Mouse (Mus musculus): ENCODE results near the gene Setdb2. TPM values are rescaled to one million over a fixed set of nuclear protein-coding genes. Genes with fewer than 3 reads are reported as not detected.
A peak's percentile ranks its signal among the peaks of the same experiment; 100 is the strongest.
"Not testable (repeated sequence)": the region's sequence is repeated elsewhere in the genome, so short reads cannot be mapped to it uniquely, and the experiment has no call there.

Setdb2 gene
- total RNA-seq (2021): 1 to 10 TPM; 5.0 to 6.9 TPM

DNA sequence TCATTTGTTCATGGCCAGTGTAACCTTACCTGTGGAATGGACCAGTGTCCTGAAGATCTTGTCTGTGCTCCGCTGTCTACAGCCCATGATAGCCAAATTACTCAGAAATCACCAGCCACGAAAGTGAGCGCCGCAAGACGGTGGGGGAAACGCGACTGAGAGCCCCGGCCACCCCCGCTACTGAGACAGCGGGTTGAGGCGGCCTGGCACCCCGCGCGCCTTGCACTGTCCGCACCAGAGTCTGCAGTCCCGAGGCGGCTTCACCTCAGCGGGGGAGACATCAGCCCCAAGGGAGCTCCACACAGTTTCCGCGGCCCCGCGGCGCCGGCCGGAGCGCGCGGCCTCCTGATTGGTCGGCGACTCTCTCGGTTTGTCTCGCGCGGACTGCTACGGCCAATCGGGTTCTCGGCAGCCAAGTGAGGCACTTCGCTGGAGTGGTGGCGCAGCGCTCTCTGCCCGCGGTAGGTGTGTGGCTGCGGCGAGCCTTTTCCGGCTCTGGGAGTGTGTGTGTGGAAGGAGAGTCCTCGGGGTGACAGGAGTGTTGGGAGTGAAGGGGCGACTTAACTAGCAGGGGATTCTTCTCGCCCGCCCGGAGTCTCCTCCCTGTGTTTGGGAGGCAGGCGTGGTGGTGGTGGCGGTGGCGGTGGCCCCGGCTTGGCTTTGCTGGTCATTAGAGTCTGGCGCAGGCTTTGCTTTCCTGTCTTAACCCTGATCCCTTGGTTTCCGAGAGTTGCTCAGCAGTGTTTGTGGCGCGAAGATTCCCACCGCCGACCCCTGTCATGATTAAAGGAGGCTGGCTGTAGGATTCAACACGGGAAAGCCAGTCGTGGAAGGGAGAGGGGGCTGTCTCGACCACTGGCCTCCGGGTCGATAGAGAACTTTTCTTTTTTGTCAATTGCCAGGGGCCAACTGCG, at the start of gene Setdb2, which contains the start of gene Cab39l:
Setdb2 (minus strand) TSS at position 327 of the 914 bp plus-strand sequence.
Cab39l (plus strand) TSS at position 415 of the 914 bp plus-strand sequence.
- DNase-seq (ENCODE audit: low spot score in 2 of 2): peak; percentile 96 to 98
- intact Hi-C loops (cut with DNase I): no loop called here

DNA sequence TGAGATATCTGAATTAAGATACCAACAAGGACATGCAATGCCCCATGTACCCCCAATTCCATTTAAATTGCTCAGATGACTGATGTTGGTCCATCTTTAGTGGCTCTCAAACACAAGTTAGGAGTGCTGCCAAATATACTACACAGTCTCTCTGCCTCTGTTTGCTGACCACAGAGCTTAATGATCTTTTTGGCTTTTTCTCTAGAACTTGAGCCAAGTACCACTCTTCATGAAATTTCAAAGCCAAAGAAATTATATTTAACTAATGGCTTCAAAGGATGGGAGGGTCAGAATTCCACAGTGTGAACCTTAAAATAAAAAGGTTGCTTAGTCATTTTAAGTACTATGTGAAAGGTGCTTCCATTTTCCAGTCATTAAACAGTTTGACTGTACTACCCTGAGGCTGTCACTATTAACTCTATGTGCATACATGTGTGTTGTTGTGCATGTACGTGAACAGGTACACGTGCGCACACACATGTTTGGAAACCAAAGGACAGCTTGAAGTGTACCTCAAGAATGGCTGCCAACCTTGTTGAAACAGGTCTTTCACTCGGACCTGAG, 44.6 kb upstream of the Setdb2 start:
- intact Hi-C loops (cut with DNase I): no loop called here
- no peak for DNase-seq (ENCODE audit: low spot score in 2 of 2)

DNA sequence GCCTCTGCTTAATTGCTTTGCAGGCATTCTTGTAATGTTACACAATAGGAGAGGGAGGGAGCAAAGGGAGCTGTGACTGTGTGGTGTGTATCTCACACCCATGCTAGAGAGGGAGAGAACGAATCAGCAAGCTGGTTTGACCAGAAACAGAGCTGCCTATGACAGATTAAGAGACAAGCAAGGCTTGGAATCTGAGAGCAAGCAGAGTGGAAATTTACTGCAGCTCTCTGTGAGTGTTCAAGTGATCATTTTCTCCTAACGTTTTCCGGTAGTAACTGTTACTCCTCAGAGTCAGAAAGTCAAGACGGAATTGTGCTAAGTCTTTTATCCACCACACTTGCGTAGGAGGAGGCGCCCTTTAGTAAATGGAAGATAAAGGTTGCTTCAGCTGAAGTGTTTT, 38.0 kb upstream of the Setdb2 start:
- intact Hi-C loops (cut with DNase I): no loop called here
- peak; percentile 21 to 62 for DNase-seq (ENCODE audit: low spot score in 2 of 2)

DNA sequence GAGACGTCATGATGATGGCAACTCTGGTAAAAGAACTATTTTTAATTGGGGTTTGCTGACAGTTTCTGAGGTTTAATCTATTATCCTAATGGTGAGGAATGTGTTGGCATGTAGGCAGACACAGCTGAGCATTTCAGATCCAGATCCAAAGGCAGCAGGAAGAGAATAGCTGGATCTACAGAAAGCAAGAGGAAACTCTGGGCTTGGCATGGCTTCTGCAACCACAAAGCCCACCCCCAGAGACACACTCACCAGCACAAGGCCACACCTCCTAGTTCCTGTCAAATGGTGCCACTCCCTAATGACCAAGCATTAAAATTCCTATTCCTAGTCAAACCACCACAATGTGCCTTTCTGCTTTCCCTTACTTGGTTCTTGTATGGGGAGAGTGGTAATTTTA, 30.1 kb upstream of the Setdb2 start:
- DNase-seq (ENCODE audit: low spot score in 2 of 2): no peak
- intact Hi-C loops (cut with DNase I): no loop called here

DNA sequence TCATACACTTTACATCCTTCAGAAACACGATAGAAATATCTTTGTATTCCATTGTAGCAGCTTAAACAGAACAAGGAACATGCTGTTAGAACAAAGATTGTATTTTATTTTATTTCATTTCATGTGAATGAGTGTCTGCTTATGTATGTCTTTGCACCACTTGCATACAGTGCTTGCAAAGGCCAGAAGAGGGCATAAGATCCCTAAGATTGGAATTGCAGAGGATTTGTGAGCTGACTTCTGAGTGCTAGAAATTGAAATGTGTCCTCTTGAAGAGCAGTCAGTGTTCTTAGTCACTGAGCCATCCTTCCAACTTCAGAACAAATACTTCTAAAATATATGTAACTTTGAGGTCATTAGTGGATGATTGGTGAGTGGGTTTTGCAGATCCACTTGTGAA, 27.1 kb upstream of the Setdb2 start:
- peak in 1 of 2 experiments; percentile 28 for DNase-seq (ENCODE audit: low spot score in 2 of 2)
- intact Hi-C loops (cut with DNase I): loop anchor here (5.0 kb wide), 1 partner anchor 45 kb away; no protein-coding TSS in a partner anchor

DNA sequence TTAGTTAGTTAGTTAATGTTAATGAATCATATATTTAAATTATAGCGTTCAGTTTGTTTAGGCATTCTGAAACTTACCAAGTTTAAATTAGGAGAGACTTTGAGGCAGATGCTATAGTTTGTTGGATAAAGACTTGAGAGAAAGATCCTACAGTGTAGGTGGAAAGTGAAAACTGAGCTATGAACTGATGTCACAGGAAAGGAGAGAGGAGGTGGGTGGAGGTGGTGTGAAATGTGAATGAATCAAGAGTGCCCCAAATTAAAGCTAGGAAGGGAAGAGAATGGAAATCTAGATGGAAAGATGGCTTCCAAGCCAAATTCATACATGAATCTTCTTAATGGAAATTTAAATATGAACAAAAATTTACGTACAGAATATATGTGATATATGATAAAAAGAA, 25.8 kb upstream of the Setdb2 start:
- intact Hi-C loops (cut with DNase I): loop anchor here (5.0 kb wide), 1 partner anchor 46 kb away; no protein-coding TSS in a partner anchor
- peak in 1 of 2 experiments; percentile 77 for DNase-seq (ENCODE audit: low spot score in 2 of 2)

DNA sequence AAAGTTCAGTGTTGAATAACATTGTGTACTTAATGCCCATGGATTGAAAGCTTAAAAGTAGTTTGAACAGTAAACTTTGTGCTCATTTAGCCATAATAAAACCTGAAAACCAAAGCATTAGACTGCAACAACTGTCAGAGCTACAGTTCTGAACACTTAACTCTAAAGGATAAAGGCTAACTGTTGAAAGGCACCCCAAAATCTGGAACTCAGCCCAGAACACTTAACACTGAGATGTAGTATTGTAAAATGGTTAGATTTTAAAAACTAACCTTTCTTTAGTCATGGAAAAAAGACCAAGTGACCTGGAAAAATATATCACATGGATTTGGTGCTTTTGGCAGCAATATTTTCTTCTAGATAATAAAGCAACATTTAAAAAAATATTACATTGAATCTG, 7.3 kb upstream of the Setdb2 start:
- intact Hi-C loops (cut with DNase I): no loop called here
- DNase-seq (ENCODE audit: low spot score in 2 of 2): no peak

DNA sequence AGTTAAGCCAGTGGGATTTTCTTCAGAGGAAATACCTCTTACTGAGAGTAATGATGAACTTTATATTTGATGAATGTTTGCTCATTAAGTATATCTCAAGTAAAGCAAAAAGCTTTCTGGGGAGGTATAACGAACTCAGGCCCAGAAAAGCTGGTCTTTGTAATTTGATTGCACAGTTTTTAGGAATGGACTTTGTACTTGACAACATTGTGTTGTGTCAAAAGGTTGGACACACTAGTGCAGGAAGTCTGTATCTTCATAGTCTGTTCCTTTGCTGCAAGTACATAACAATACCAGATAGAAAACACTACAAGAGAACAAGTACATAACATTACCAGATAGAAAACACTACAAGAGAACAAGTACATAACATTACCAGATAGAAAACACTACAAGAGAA, 4.7 kb upstream of the Setdb2 start:
- DNase-seq (ENCODE audit: low spot score in 2 of 2): no peak

DNA sequence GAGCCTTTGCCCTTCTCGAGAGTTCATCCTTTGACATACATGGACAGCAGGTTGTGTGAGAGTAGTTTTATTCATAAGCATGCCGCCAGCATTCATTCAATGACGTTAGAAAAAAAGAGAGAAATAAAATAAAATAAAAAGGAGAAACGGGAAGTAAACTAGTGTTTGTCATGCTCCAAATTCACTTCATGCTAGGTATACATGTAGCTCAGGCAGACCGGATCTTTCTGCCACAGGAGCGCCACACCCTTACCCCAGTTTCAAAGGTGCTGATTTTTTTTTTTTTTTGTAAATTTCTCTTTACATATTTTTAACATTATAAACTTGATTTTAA, 755 bp upstream of the Setdb2 start:
- no peak for DNase-seq (ENCODE audit: low spot score in 2 of 2)
- intact Hi-C loops (cut with DNase I): no loop called here

More for the DNA sequence above, 4.7 kb upstream of the Setdb2 start:
- intact Hi-C loops (cut with DNase I): no loop called here

DNA sequence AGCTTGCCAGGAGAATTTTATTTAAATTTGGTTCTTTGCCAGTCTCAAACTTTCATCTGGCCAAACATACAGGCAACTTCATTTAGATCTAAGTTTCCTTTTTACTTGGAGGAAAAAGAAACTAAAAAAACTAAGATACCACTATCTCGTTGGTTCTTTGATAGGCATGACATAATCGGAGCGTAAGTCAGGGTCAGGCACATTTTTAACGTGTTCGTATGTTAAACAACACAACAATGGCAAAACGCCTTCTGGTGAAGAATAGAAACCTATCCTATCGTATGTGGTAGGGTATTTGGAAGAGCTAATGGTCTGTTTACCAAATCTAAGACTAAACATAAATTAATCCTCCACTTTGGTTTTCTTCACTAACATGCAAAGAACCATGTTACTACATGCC, 645 bp downstream of the Setdb2 start:
- DNase-seq (ENCODE audit: low spot score in 2 of 2): peak in 1 of 2 experiments; percentile 3
- intact Hi-C loops (cut with DNase I): no loop called here

DNA sequence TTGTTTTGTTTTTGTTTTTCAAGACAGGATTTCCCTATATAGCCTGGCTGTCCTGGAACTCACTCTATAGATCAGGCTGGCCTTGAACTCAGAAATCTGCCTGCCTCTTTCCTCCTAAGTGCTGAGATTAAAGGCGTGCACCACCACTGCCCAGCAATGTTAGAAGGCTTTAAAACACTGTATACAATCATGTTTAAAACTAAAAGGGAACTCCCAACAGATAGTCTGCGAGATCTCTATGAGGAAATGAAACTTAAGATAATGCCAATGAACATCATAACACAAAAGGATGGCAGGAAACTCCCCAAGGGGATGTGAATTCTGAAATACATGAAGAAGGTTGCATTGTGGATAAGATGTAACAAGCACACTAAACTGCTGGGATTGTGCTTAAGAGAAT, 2.2 kb downstream of the Setdb2 start:
- DNase-seq (ENCODE audit: low spot score in 2 of 2): no peak
- intact Hi-C loops (cut with DNase I): no loop called here

DNA sequence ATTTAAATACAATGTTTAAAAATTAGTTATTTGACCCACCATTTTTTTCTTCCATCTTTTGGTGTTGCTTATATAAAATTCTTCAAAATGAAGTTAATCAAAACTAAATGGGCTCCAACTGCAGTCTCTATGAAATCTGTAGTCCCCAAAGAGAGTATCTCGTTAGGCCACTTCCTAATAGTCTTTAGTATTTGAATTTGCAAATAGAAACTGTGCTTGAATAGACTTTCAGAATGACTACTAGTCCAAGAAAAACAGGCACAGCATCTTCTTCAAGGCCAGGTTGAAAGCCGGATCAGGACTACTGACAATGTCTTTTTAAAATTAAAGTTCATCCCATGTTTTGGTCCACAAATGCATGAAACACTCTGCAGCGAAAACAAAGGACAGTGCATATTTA, 3.3 kb downstream of the Setdb2 start:
- DNase-seq (ENCODE audit: low spot score in 2 of 2): no peak
- intact Hi-C loops (cut with DNase I): no loop called here

DNA sequence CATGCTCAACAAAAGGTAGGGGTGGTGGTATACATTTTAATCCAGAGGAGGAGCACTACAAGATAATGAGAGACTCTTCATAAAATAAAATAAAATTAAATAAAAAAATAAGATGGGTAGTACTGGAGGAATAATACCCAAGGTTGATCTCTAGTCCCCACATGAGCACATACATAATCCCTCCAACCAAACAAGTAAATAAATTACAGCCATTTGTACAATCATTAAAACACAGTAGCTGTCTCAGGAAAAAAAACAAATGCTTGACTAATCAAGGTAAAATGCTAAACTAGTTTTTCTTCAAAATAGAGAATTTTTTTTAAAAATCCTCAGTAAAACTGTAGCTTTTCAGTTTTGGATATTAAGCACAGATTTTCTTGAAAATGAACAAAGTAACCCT, 5.5 kb downstream of the Setdb2 start:
- no peak for DNase-seq (ENCODE audit: low spot score in 2 of 2)
- intact Hi-C loops (cut with DNase I): no loop called here

DNA sequence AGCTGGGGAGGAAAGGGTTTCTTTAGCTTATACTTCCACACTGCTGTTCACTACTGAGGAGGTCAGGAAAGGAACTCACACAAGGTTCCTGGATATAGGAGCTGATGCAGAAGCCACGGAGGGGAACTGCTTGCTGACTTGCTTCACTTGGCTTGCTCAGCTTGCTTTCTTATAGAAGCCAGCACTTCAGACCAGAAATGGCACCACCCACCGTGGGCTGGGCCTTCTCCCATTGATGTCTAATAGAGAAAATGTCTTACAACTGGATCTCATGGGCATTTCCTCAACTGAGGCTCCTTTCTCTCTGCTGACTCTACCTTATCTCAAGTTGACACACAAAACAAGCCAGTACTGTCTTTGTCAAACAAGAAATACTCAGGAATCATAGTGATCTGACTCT, 6.8 kb downstream of the Setdb2 start:
- intact Hi-C loops (cut with DNase I): no loop called here
- DNase-seq (ENCODE audit: low spot score in 2 of 2): no peak

DNA sequence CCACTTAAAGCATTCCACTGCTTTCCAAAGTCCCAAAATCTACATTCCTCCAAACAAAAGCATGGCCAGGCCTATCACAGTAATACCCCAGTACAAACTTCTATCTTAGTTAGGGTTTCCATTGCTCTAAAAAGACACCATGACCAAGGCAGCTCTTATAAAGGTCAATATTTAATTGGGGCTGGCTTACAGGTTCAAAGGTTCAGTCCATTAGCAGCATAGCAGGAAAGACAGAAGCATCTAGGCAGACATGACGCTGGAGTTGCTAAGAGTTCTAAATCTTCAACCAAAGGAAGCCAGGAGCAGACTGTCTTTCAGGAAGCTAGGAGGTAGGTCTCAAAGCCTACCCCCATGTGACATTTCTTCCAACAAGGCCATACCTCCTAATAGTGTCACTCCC, 10.1 kb downstream of the Setdb2 start:
- intact Hi-C loops (cut with DNase I): no loop called here
- DNase-seq (ENCODE audit: low spot score in 2 of 2): no peak

DNA sequence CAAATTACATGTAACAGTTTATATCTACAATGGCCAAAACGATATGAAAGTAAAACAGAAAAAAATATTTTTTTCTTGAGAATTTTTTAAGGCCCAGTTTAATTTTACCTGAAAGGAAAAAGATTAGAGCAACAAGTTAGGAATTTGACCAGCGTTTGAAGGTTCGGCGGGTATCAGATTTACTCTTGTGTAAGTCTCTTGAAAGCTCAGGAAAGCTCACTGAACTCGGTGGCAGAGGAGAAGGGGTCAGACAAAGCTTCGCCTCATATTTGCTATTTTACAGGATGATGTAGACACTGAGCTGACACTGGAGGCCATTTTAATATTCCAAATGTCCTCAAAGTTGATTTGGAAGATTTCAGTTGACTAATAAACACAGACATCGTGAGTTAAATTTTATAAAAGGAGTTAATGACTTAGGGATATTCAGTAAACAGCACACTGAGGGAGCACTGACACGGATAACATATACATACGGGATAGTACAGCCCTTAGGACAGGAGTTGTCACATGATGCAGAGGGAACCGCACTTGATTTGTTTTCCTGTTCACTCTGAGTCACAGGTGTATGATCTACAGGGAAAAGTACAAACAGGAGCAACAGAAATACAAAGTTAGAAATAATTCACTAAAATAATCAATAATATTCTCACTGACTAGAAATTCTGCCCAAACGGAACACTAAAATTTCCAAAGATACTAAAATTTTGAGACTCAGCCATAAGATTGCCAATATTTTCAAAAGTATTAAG, 17.6 kb downstream of the Setdb2 start:
- intact Hi-C loops (cut with DNase I): no loop called here
- DNase-seq (ENCODE audit: low spot score in 2 of 2): no peak

DNA sequence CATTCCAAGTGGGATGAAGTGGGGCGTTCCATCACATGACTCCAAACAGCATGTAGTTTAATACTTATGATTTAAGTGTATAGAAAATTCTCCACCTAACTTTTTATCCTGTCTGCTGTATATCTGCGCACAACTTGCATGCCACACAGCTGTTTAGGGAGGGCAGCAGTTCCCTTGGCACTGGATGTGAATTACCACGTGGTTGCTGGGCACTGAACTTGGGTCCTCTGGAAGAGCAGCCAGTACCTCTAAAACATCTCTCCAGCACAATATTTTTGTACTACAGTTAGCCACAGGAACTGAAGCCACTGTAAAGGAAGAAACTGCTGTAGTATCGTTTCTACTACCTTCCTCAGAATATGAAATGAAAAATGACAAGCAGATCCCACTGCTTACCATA, 22.5 kb downstream of the Setdb2 start:
- intact Hi-C loops (cut with DNase I): no loop called here
- DNase-seq (ENCODE audit: low spot score in 2 of 2): no peak

DNA sequence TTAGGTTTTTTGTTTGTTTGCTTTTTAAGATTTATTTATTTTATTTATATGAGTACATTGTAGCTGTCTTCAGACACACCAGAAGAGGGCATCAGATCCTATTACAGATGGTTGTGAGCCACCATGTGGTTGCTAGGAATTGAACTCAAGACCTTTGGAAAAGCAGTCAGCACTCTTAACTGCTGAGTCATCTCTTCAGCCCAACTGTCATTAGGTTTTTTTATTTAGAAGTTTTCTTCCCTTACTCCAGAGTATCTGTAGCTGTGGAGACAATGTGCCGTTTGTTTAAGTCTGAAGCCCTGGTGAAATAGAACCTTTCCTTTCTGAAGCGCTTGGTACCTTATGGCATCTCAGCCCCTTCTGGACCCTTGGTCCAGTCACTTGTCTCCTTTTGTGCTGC, 25.7 kb downstream of the Setdb2 start:
- intact Hi-C loops (cut with DNase I): not testable (repeated sequence)

DNA sequence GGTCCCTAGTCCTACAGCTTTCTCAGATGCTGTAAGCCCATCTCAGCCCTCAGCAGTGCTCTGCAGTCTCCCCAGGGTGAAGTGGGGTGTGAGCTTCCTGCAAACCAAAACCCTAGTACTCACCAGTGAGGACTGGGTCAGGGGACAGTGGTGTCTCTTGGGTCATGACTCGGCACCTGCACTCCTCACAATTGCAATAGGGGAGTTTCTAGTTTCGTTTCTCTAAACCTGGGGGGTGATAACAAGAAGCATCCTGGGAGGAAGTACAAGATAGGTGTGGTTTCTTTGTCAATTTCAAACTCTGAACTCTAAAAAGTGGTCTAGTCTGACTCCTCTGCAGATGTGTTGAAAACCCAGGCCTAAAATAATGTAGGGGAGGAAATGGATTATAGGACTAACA, 43.7 kb downstream of the Setdb2 start:
- intact Hi-C loops (cut with DNase I): no loop called here
- DNase-seq (ENCODE audit: low spot score in 2 of 2): no peak

More for the DNA sequence above, 25.7 kb downstream of the Setdb2 start:
- not testable (repeated sequence) for DNase-seq (ENCODE audit: low spot score in 2 of 2)

DNA sequence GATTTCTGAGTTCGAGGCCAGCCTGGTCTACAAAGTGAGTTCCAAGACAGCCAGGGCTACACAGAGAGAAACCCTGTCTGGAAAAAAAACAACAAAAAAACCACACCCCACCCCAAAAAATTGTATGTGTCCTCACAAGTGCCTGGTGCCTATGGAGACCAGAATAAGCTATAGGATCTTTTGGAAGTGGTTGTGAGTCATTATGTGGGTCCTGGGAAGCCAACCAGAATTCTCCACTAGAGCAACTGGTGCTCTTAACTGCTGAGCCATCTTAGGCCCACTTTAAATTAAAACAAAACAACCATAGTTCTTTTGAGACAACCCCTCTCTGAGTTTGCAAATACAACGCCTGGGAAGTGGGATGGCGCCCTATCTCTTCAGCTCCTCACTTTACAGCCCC, 45.4 kb downstream of the Setdb2 start, which contains the start of gene Phf11c:
Phf11c (minus strand) TSS at position 101 of the 400 bp plus-strand sequence.
- DNase-seq (ENCODE audit: low spot score in 2 of 2): no peak
- intact Hi-C loops (cut with DNase I): no loop called here

Data from left cerebral cortex, postnatal 25 days (tissue).